ENCODE assay signal across 8 mouse cellular contexts in genomic region chr19:29251191-29251957, GRCm38 (mm10). TPM values are rescaled to one million over a fixed set of nuclear protein-coding genes. Genes with fewer than 3 reads are reported as not detected.
DNase-seq lines count a peak whose midpoint lies in the region; ATAC-seq lines count a peak whose summit lies in the region.

Gene Jak2, plus strand, starts transcription at chr19:29251828.

- H3K4me3 ChIP-seq in hindbrain, embryonic 13.5 days = peak within 1 kb of the TSS; percentile 96

- H3K9ac ChIP-seq in hindbrain, embryonic 13.5 days = peak within 1 kb of the TSS; percentile 99

- no peaks in the 10 kb centered on the region for H3K9me3 ChIP-seq in hindbrain, embryonic 13.5 days

- H3K36me3 ChIP-seq in hindbrain, embryonic 13.5 days = no peaks in the 10 kb centered on the region

- WGBS in hindbrain, embryonic 13.5 days = 0% methylated on average over 55 of the region's 114 CpGs

- ATAC-seq in hindbrain, embryonic 13.5 days (ENCODE audit: low FRiP score) = peak; percentile 95

- H3K27ac ChIP-seq in hindbrain, embryonic 13.5 days = peak within 1 kb of the TSS; percentile 98

- H3K4me1 ChIP-seq in hindbrain, embryonic 13.5 days (replicated peaks) = peaks cover 59% of the 10 kb centered on the region

- no peaks in the 10 kb centered on the region for H3K27me3 ChIP-seq in hindbrain, embryonic 13.5 days

- H3K4me2 ChIP-seq in hindbrain, embryonic 13.5 days = peak within 1 kb of the TSS; percentile 84

- peak; percentile 86 for DNase-seq in T-cell, adult 2 months (ENCODE audit: low spot score)
- peak; percentile 91 to 93 for DNase-seq in cerebellum, postnatal 25 days
- DNase-seq in frontal cortex, postnatal 25 days (ENCODE audit: low spot score in 2 of 2) = peak; percentile 62 to 72
- DNase-seq in left cerebral cortex, adult 18-20 months (ENCODE audit: low spot score in 2 of 2) = peak; percentile 83 to 89
- DNase-seq in lung, postnatal 4 days = peak; percentile 95 to 98
- peak; percentile 96 for DNase-seq in retina, postnatal 1 day
- DNase-seq in thymus, postnatal 4 days = peak; percentile 95

RNA-seq across cellular contexts. Expression of gene Jak2, which starts in this region (rescaled TPM):
- polyA plus RNA-seq in hindbrain, embryonic 13.5 days (2015; fragmentation: Nextera tagmentation; extraction: Ambion mirVana) = 12.1 and 12.3 TPM in 2 replicates
- total RNA-seq in left cerebral cortex, adult 18-20 months (2021) = 10 to 100 TPM; 34.8 to 43.3 TPM

Comparison
In these comparisons a context has a peak if more than half of its experiments do, and no peak if none do; other contexts are left out.
1. Peak in every context shown above with its lines: DNase-seq, ATAC-seq, H3K4me3 ChIP-seq and H3K27ac ChIP-seq.